Mouse (Mus musculus) cerebellum, adult 2 months (tissue): Measurements from ENCODE around the gene Trank1. TPM values are rescaled to one million over a fixed set of nuclear protein-coding genes. Genes with fewer than 3 reads are reported as not detected.

Source experiments
- DNase-seq, 2 experiments: peaks; one replicate each; pipeline ENCODE4 v3.0.0; 2021
- H3K27ac ChIP-seq: fragments of 200-500 bp; 2 replicates; pipeline ENCODE4 v1.5.1; 2012; ENCODE audit warnings: low read length, control low read depth, inconsistent platforms; ENCODE audit not compliant: insufficient read depth
- H3K27me3 ChIP-seq: fragments of 200-500 bp; 2 replicates; pipeline ENCODE4 v1.6.1; 2012; ENCODE audit warnings: inconsistent platforms, mild to moderate bottlenecking, low read length, moderate library complexity; ENCODE audit not compliant: control insufficient read depth, insufficient read depth
- H3K4me1 ChIP-seq: fragments of 200-500 bp; 2 replicates; pipeline ENCODE4 v1.6.1; 2011; ENCODE audit warnings: low read length; ENCODE audit not compliant: control insufficient read depth, insufficient read depth
- H3K4me3 ChIP-seq: fragments of 200-500 bp; replicated peaks from 2 replicates; pipeline ENCODE3; 2011; ENCODE audit warnings: mild to moderate bottlenecking, low read depth, low read length, control low read depth; ENCODE audit not compliant: insufficient read depth
- CTCF ChIP-seq: fragments of 200-500 bp; IDR thresholded peaks from 2 replicates; pipeline ENCODE4 v1.5.1; 2011; ENCODE audit warnings: low read depth, mild to moderate bottlenecking, control low read depth, low read length, moderate library complexity, borderline replicate concordance; ENCODE audit not compliant: insufficient read depth
- POLR2A ChIP-seq: fragments of 200-500 bp; IDR thresholded peaks from 2 replicates; pipeline ENCODE4 v1.6.1; 2011; ENCODE audit warnings: low read length, control low read depth, borderline replicate concordance; ENCODE audit not compliant: insufficient read depth
- WGBS: fragments of 180-500 bp; shearing (Covaris S2); methylation state at CpG from one replicate; pipeline ENCODE4 v1.1.7; 2018; 5-methylcytosine and 5-hydroxymethylcytosine counted together
- polyA plus RNA-seq: library from polyadenylated mRNA; depleted of rRNA; stranded (reverse); fragments of >200 nt; gene quantifications from 2 replicates; pipeline ENCODE4 v1.2.3, GENCODE M21; 2012

The Trank1 gene
- polyA plus RNA-seq, 1 experiment, result 93.4 TPM

- Histone ChIP-seq H3K27me3 (no peaks in the 10 kb centered on the region), H3K4me3 (no peak overlapping the region), H3K4me1 (no peaks in the 10 kb centered on the region), H3K27ac (no peak overlapping the region)
- 83% methylated on average over 4 of the region's 4 CpGs for WGBS
- TF ChIP-seq POLR2A, result no peak
- TF ChIP-seq CTCF, result no peak
- DNase-seq, result no peak
Measured at GRCm38 (mm10) chr9:111293234-111293633, 18.3 kb upstream of the Trank1 start.

GRCm38 (mm10) chr9:111294911-111295310 lies 16.6 kb upstream of the Trank1 start:
- TF ChIP-seq POLR2A (no peak), CTCF (no peak)
- H3K27ac ChIP-seq, result no peak overlapping the region
- DNase-seq, result no peak
- no peaks in the 10 kb centered on the region for H3K27me3 ChIP-seq
- no peak overlapping the region for H3K4me3 ChIP-seq
- no peaks in the 10 kb centered on the region for H3K4me1 ChIP-seq
- 95% methylated on average over 6 of the region's 6 CpGs for WGBS

GRCm38 (mm10) chr9:111295323-111295722 lies 16.2 kb upstream of the Trank1 start:
- 68% methylated on average over 2 of the region's 2 CpGs for WGBS
- TF ChIP-seq CTCF (no peak), POLR2A (no peak)

GRCm38 (mm10) chr9:111296433-111296832 lies 15.1 kb upstream of the Trank1 start:
- Histone ChIP-seq H3K27me3 (no peaks in the 10 kb centered on the region), H3K4me3 (no peak overlapping the region), H3K4me1 (no peaks in the 10 kb centered on the region), H3K27ac (no peak overlapping the region)
- DNase-seq, result no peak
- WGBS, result 83% methylated on average over 7 of the region's 7 CpGs
- TF ChIP-seq POLR2A, result no peak
- TF ChIP-seq CTCF, result no peak

More at GRCm38 (mm10) chr9:111295323-111295722, 16.2 kb upstream of the Trank1 start:
- no peaks in the 10 kb centered on the region for H3K27me3 ChIP-seq
- no peak for DNase-seq
- H3K4me3 ChIP-seq, result no peak overlapping the region
- H3K4me1 ChIP-seq, result no peaks in the 10 kb centered on the region
- H3K27ac ChIP-seq, result no peak overlapping the region

GRCm38 (mm10) chr9:111298606-111299005 lies 12.9 kb upstream of the Trank1 start:
- TF ChIP-seq POLR2A, result no peak
- TF ChIP-seq CTCF, result no peak
- H3K27me3 ChIP-seq, result no peaks in the 10 kb centered on the region
- H3K27ac ChIP-seq, result no peak overlapping the region
- H3K4me1 ChIP-seq, result no peaks in the 10 kb centered on the region
- 47% methylated on average over 2 of the region's 2 CpGs for WGBS
- DNase-seq, result no peak
- no peak overlapping the region for H3K4me3 ChIP-seq

GRCm38 (mm10) chr9:111302196-111302831 lies 9.2 kb upstream of the Trank1 start:
- no peak for TF ChIP-seq CTCF
- TF ChIP-seq POLR2A, result no peak
- DNase-seq, result no peak
- 44% methylated on average over 12 of the region's 12 CpGs for WGBS
- no peaks in the 10 kb centered on the region for H3K4me1 ChIP-seq
- H3K27me3 ChIP-seq, result no peaks in the 10 kb centered on the region
- H3K27ac ChIP-seq, result no peak overlapping the region
- H3K4me3 ChIP-seq, result no peak overlapping the region

GRCm38 (mm10) chr9:111304036-111304435 lies 7.5 kb upstream of the Trank1 start:
- WGBS, result 85% methylated on average over 6 of the region's 6 CpGs
- TF ChIP-seq CTCF (no peak), POLR2A (no peak)
- Histone ChIP-seq H3K27ac (no peak overlapping the region), H3K27me3 (no peaks in the 10 kb centered on the region), H3K4me1 (no peaks in the 10 kb centered on the region), H3K4me3 (no peak overlapping the region)
- DNase-seq, result no peak

- Histone ChIP-seq H3K4me3 (no peak overlapping the region), H3K4me1 (no peaks in the 10 kb centered on the region), H3K27ac (no peak overlapping the region), H3K27me3 (no peaks in the 10 kb centered on the region)
- no peak for DNase-seq
- no peak for TF ChIP-seq CTCF
- TF ChIP-seq POLR2A, result no peak
- WGBS, result 90% methylated on average over 7 of the region's 7 CpGs
Measured at GRCm38 (mm10) chr9:111306142-111306541, 5.4 kb upstream of the Trank1 start.
